Mouse (Mus musculus) bone marrow, adult 2 months (tissue): ENCODE results near the gene Gm21915.

Experiments
- CTCF ChIP-seq: fragments of 200-500 bp; IDR thresholded peaks from 2 replicates; pipeline ENCODE4 v1.5.1; 2011; ENCODE audit warnings: low read length, control low read depth; ENCODE audit not compliant: control insufficient read depth, insufficient read depth
- POLR2A ChIP-seq: fragments of 200-500 bp; IDR thresholded peaks from 2 replicates; pipeline ENCODE4 v1.6.1; 2011; ENCODE audit warnings: low read depth, mild to moderate bottlenecking, control low read depth, low read length, borderline replicate concordance; ENCODE audit not compliant: control insufficient read depth

GRCm38 (mm10) chr9:40666190-40666803, 4.1 kb upstream of the Gm21915 start:
- TF ChIP-seq CTCF (no peak), POLR2A (no peak)
